Mouse (Mus musculus) embryonic fibroblast, embryonic 13.5 days (primary cell): ENCODE results near the gene Aftph.

Experiments
- CTCF ChIP-seq: IDR thresholded peaks from 2 replicates; pipeline ENCODE4 v1.5.1; 2011; ENCODE audit warnings: mild to moderate bottlenecking, control low read depth, low read length, moderate library complexity, borderline replicate concordance; ENCODE audit not compliant: insufficient read depth
- POLR2A ChIP-seq: IDR thresholded peaks from 2 replicates; pipeline ENCODE4 v1.6.1; 2011; ENCODE audit warnings: low read depth, mild to moderate bottlenecking, control low read depth, low read length, moderate library complexity

GRCm38 (mm10) chr11:20785186-20785585, 43.8 kb upstream of the Aftph start:
- TF ChIP-seq CTCF: no peak
- no peak for TF ChIP-seq POLR2A
